Mouse (Mus musculus): ENCODE results near the gene Atg101.
A peak's percentile ranks its signal among the peaks of the same experiment; 100 is the strongest.

Gene Atg101

DNA sequence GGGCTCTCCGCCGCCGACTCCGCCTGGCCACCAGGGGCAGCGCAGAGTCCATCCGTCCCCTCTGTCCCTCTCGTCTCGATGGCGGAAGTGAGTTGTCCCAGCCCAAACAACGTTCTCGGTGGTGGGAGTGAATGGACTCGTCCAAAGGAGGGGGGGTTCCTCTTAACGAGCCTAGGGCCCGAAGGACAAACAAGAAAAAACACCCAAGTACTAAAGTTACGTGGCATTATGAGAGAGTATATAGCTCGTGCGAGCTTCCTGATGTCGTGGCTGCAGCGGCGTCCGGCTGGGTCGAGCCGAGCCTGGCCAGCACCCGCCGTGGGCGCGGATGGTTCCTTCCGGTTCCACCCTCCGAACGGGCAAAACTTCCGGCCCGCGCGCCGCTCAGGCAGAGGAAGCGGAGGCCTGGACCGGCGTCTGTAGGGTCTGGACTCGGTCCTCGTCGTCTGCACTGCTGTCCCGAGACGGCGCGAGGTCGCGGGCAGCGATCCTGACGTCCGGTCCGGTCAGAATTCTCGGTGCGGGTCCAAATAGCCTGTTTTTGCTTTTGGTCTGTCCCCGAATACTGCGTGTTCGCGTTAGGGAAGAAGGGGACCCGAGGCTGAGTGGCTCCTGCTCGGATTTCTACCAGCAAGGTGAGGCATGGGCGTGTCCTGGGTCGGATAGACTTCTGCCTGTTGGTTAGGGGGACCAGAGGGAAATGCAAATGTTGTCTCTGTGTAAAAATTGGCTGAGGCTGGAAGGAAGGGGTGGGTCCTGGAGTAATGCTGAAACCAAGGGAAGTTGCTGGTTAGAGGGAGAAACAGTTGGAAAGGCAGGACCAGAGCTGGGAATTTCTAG lies at the start of gene Atg101:
Gene Atg101, plus strand, starts transcription at position 362 of the 840 bp plus-strand sequence.
- peak; percentile 90 for DNase-seq (ENCODE audit: low spot score)

DNA sequence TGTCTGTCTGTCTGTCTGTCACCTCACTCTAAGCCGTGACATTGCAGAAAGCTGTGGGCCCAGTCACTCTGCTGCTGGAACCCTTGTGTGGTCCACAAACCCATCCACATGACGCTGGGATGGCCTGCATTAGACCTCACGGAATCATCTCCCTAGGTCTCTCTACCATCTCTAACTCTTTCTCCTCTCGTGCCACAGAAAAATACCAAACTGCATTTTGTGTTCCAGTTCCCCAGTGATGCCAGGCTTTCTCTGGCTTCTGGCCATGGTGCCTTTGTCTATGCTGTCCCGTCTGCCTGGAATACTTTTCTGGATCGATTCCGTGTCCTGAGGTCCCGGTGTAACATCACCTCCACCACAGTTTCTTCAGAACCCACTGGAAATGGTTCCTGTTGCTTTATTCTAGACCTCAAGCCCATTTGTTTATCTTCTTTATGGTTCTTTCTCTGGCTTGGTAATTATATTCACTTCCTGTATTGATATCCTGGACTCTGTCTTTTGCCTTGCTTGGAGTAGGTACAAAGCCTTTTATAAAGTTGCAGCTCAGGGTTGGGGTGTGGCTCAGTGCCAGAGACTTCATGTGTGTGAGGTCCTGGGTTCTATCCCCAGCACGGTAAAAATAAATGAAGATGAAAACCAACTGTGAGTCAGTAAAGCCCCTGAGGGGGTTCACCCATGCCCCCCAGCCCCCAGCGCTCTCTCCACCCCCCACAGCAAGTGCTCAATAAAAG lies 49.3 kb upstream of the Atg101 start:
- DNase-seq (ENCODE audit: low spot score) = no peak

DNA sequence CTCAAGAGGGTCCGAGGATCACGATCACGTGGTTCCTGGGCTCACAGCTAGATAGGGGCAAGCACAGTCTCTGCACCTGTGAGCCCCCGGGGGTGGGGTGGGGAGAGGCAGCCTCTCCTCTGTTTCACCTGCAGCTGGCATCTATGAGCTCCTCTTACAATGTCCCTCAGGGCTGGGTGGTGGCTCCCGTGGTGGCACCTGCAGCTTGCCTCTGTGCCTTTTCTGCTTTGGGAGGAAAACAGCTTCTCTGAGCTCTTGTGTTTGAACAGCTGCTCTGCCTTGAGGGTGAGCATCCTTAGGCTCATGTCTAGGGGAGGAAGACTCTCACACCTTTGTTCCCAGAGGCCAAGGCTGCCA lies 48.8 kb upstream of the Atg101 start:
- DNase-seq (ENCODE audit: low spot score) = no peak

DNA sequence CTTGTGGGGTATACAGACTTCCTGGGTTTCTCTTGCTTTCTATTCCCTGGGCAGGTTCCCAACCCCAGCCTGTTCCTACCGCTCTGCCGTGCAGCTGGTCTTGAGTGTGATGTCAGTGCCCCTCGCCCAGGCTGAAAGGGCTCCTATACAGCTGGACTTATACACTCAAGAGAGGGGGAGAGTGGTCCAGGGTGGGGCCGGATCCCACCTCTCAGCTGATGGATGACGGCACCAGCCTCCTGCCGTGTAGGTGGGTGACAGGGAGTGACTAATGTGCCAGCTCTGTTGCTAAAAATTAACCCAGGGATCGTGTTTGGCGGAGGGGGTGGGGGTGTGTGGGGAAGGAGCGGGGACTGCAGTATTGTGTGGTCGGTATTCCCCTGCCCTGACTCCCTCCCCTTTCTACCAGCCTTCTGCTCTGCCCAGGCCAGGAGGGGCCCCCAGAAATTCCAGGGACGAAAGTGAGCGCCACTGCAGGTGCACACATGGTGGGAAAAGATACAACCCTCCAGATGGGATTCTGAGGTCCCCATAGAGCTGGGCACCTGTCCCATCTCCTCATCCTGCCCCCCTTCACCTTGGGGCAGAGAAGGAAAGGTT lies 48.2 kb upstream of the Atg101 start:
- no peak for DNase-seq (ENCODE audit: low spot score)

DNA sequence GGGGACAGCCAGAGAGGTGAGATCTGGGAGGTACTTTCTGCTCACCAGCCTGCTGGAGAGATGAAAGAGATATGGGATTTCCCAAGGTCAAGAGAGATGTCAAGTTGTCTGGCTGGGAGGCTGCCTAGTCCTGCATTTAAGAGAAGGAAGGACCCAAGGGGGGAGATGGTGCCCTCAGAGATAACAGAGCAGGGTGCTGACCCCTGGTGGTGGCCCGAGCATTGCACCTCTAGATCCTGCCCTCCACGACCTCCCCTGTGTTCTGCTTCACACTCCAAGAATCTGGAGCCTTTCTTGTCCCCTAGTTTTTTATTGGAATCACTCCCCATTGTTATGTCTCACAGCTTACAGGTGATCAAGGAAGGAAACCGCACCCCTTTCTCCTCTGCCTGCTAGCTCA lies 47.2 kb upstream of the Atg101 start:
- peak; percentile 75 for DNase-seq (ENCODE audit: low spot score)

DNA sequence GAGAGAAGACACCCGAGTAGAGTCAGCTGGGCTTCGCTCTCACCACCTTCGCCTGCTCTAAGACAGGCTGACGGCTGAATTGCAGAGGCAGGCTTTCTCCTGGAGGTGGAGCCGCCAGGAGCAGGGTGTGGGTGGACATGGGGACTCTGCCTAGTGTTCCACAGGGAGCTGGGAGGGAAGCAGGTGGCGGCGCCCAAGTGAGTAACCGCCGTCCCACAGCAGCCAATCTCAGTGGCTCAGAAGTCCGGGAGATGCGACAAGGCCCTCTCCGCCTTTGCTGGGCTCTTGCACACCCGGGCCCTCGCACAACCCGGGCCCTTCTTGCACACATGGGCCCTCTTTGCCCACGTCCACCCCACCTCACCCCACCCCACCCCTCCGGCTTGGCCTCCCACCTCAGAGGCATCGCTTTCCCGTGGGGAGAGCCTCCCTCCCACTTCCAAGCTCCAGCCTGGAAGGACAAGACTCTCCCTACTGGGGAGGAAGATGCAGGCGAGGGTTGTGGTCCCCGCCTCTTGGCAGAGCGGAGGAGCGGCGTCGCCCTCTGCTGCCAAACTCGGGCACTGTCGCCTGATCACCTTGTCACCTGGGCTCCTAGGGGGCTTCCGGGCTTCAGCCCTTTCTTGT lies 45.1 kb upstream of the Atg101 start:
- peak; percentile 57 for DNase-seq (ENCODE audit: low spot score)

DNA sequence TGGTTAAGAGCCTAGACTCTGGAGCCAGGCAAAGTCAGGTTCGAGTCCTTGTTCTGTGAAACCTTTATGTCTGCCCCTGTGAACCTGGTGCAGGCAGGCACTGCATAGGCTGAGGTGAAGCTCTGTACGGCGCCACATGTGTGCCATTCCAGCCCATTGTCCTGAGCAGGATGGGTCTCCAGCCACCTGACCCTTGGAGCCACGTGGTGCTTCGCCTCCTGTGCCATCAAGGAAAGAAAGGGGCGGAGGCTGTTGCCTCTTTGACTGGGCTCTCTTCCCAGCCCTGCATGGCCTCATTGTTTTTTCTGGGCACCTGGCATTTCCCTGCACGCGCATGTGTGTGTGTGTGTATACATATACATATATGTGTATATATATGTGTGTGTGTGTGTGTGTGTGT lies 44.3 kb upstream of the Atg101 start:
- no peak for DNase-seq (ENCODE audit: low spot score)

DNA sequence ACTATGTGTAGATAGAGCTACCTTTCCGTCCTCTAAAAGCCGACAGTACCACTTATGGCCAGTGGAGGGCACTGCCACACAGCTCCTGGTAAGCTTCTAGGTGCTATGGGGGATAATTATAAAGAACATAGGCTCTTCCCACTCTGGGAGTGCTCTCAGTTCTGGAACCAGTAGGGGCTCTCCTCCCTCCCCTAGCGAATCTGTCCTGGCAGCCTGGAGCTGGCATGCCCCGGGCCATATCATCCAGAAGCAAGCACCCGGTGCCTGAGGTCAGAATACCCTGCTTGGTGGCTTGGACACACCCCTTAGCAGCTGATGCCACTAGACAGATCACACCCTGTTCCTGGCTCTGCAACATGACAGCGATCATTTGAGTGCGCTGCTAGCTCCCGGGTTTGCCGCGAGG lies 43.3 kb upstream of the Atg101 start:
- peak; percentile 88 for DNase-seq (ENCODE audit: low spot score)

DNA sequence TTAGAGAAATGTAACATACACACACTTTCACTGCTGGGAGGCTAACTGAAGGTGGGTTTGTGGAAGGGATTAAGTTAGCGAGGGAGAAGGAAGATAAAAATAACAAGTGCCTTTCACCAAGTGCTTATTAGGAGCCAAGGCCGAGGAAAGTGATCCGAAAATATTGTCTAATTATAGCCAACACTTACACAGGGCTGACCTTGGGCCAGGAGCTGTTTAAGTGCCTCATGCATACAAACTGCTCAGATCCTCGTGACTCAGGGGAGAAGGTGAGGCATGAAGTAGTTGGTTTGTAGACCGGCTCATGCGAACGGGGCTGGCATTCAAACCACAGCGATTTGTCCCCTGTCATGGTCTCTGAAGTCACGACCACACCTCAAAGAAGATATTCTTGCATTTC lies 42.8 kb upstream of the Atg101 start:
- DNase-seq (ENCODE audit: low spot score) = no peak

DNA sequence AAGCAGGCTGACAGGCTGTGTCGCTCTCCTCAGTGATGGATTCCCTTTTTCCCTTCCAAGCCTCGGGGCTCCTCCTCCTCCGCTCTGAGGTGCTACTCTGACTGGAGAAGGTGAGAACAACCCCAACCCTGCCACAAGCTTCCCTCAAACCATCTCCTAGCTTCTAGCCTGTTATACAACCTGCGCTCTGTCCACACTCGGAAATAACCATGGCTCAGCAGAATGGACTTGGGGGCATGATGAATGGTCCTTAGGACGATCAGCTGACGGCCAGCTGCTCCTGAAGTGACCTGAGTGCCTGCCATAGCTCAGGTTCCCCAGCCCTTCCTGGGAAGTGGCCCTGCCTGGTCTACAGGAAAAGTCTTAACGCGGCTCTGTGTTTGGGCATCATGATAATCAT lies 42.2 kb upstream of the Atg101 start:
- DNase-seq (ENCODE audit: low spot score) = no peak

DNA sequence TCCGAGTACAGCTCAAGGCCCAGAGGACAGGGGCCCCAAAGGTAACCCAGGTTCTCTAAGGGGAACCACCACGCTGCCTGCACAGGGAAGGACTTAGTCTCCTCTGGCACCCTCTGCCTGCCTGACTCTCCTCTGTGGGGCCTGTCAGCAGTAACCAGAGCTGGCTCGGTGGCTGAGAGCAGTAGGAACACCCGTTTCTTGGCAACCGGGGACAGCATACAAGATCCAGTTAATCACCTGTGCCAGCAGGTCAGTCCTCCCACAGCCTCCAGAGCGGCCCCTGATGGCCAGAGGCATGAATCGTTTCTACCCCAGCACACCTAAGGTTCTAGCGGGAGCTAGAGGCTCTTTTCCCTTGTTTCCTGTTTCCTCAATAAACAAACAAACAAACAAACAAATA lies 41.4 kb upstream of the Atg101 start:
- DNase-seq (ENCODE audit: low spot score) = peak; percentile 75

DNA sequence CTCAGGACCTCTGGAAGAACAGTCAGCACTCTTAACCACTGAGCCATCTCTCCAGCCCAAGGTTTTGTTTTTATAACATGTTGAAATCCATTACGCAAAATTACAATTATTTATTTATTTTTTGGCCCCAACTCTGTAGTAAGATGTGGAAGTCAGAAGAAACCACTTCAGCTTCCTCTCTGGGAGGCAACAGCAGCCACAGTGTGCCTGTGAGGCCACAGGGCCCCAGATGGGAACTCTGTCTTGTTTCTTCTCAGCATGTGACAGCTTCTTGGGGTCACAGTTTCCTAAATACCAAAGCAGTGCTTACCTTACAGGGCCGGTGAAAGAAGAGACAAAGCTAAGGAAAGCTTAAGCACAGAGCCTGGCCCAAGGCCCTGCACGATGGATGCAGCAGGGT lies 40.1 kb upstream of the Atg101 start:
- no peak for DNase-seq (ENCODE audit: low spot score)

DNA sequence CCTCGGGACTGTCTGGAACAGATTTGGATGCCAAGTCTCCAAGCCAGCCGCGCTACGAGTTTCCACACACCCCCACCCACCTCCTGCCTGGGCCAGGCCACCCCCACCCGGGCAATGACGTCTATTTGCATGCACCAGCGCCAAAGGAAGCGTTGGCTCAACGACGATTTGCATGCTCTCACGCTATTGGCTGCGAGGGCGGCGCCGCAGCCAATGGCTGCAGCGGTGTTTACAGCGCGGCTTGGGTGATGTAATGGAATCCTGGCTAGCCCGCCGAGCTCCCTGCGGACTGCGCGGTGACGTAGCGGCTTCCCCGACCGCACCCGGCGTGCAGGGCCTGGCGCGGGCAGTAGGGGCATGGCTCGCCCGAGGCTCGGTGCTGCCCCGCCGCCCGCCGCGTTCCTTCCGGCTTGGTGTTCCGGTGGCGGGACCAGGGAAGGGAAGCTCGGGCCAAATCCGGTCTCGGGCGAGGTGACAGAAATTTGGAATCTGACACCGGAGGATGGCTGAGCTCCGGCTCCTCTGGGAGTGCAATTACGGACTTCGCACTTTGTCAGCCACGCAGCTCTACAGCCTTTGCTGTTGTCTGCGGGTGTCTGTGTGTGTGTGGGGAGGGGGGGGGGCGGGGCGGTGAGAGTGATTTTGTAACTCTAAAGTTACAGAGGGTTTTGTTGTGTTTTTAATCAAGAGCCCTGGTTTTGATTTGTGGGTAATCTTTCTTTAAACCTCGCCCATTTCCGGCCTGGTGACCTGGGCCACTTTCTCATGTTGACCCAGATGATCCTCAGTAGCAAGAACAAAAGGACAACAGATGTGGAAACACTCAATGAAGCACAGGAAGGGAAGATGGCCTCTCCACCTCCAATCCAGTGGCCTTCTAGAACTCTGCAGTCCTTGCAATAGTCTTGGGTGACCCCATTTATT lies 37.6 kb upstream of the Atg101 start:
- peak; percentile 95 for DNase-seq (ENCODE audit: low spot score)

DNA sequence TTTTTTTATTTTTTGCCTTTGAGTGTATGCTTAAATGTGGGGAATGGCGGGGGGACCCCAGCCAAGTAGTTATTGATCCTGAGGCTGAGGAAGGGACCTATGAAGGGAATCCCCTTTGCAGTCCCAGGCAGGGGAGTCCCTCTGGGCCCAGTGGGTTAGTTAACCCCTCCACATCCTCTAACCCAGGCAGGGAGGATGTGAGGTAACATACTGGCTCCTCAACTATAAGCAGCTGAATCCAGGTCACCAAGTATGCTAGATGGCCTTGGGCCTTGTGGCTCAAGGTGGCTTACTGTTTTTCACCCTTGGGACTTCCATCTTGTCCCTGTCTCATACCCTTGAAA lies 36.9 kb upstream of the Atg101 start:
- DNase-seq (ENCODE audit: low spot score) = no peak

DNA sequence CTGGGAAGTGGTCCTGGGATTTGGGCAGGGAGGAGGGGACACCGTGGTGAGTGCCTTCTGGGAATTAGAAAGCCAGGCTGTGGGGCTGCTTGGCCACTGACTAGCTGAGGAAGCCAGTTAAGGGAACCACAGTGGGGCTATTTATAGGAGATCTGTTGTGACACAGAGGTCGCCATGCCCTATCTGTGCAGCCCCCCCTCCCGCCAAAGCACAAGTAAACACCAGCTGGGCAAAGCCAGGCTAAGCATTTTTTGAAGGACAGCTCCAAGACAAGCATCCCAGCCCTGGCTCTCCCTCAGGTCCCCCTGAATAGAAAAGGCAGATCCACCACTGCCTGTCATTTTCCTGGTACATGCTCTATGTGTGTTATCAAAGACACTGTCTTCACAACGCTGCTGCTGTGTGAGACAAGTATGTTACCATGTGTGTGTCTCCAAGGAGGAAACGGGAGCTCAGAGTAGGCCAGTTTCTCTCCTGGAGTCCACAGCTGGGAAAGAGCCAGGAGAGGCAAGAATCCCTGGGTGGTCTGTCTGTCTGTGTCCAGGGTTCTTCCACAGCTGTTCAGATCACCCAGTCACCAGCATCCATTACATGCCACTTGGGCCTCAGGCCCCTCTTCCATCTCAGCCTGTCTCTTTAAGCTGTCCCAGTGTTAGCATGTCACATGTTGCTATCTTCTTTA lies 35.9 kb upstream of the Atg101 start:
- no peak for DNase-seq (ENCODE audit: low spot score)

DNA sequence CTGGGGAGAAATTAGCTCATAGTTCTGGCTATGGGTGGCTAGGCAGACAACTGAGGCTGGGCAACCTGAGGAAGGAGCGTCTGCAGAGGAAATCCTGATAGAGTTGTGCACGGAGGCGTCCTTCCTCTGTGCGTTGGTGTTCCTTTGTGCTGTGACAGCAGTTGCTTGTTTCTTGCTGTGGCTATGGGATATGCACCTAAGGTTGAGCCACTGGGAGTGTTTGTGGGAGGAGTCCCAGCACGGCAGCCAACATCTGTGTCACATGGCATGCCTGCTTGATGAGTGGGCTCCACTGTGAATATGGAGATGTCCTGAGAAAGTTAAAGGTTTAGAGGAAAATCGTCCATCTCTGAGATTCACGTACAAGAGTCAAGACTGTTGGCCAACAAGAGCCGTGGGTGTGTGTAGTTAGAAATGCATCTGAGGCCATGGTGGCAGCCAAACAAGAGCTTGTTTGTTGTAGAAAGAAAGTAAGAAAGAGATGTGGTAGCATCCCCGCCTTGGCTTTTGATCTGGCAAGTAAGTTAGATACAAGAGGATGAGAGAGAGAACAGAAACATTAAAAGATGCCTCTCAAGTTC lies 33.8 kb upstream of the Atg101 start:
- no peak for DNase-seq (ENCODE audit: low spot score)

DNA sequence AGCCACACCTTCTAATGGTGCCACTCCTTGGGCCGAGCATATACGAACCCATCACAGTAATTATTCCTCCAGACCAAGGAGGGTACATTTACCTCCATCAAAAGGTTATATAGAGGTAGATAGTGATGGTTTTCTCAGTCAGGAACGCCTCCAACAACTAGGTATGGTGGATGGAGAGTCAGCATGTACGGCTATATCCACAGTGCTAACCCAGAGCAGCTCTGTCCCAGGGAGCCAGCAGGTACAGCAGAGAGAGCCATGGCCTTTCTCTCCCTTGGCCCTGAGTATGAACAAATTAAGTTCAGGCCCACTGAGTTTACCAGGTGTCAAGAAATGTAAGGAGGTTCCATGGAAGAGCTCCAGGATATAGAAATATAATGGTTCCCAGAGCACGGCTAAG lies 32.1 kb upstream of the Atg101 start:
- no peak for DNase-seq (ENCODE audit: low spot score)

DNA sequence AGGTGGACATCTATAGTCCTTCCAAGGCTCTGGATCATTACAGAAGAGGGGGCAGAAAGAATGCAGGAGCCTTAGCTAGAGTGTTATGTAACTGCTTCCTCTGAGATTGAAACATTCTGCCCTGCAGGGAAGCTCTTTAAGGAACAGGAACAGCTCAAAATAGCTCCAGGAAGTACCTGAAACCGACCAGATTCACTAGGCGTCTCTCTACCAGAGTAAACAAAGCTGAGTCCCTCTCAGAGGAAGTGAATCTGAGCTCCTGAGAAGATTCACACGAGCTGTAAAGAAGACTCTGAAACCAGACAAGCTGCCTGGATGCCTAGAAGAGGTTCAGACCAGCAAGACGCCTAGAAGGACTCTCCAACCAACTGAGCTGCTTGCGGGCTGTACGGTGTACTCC lies 31.5 kb upstream of the Atg101 start:
- no peak for DNase-seq (ENCODE audit: low spot score)

DNA sequence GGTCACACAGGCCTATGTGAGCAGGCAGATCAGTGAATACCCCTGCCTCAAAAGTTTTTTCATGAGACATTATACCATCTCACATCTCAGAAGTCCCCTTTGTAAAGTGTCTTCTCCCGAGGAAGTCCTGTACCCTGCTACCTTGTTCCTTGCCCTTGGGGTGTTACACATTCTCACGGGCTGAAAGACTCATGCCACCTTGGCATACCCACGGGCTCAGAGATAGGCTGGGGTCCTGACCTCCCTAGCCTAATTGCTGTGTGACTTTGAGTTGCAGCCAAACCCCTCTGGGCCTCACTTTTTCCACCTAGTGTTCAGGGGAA lies 30.5 kb upstream of the Atg101 start:
- DNase-seq (ENCODE audit: low spot score) = no peak

DNA sequence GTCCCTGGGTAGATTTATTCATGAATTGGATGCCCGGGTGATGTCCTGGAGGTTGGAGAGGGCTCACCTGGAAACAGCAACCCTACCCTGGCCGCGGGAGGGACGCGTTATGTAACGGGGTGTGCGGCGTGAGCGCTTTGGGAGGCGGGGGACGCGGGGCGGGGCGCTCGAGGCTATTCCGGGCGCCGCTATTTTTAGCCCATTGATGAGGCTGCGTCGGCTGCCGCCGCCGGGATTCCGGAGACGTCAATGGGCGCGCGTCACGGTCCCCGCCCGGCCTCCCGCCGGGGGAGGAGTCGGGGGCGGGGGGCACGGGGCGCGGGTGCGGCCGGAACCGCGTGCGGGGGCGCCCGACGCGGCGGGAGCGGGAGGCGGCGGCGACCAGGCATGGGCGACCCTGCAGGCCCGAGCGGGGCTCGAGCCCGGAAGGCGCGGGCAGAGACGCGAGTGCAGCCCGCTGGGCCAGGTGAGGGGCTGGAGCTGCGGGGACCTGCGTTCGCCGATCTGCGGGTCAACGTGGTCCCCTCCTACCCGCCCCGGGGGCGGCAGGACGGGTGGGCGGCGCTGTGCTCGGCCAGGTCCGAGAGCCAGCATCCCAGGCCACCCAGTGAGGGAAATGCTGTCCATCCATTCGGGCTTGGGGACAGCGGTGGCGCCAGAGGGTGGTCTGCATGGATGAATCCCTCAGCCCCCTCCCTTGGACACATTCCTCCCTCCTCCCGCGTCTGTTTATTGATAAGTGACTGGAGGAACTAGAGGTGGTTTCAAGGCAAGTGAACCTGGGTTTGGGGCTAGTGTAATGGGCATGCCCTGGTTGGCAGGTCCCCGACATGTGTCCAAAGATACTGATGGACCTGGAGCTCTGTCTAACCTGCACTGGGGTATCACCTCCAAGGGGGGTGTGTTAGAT lies 29.9 kb upstream of the Atg101 start, which contains the start of gene Nr4a1:
Gene Nr4a1, plus strand, starts transcription at position 384 of the 910 bp plus-strand sequence.
- peak; percentile 70 for DNase-seq (ENCODE audit: low spot score)

Data from urinary bladder, postnatal 14 days (tissue).